Mouse (Mus musculus): Measurements from ENCODE around the gene Zmynd8.

The Zmynd8 gene

DNA sequence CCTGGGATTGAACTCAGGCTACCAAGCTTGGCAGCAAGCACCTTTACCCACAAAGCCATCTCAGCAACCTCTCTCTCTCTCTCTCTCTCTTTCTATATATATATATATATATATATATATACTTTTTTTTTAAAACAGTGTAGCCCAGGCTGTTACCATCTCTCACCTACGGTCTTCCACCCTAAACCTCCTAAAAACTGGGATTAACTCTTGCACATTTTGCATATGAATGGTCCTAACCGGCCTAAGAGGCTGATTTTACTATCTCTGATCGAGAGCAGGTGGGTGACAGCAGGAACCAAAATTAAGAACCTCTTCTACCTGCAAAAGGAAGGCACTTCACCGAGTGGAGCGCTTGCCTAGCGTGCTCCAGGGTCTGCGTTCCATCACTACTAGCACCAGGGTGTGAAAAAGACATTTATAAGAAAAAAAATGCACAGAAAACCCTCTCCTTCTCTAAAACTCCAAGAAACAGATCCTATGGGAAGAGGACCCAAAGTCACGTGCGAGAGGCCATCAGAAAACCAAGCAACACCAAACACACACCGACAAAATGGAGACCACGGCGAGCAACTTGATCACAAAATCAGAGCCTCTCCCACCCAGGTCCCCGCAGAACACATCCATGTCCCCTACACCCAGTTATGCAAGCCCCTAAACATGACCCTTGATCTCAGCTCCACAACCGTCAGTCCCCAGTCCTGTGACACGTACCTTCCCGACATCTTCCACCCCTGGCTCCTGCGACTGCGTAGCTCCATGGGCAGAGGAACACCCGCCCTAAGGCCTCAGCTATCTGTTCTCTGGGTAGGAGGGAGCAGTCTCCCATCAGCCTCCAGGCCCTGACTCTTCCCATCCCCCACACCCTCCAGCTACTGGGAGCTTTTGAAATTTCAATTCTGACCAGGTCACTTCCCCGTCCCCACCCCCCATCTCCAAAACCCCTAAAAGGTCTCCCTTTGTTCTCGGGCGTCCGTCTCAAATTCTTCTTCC is at the start of gene Zmynd8:
Gene Zmynd8 (minus strand): TSS at position 815 of the 993 bp plus-strand sequence.
- no peak for DNase-seq

DNA sequence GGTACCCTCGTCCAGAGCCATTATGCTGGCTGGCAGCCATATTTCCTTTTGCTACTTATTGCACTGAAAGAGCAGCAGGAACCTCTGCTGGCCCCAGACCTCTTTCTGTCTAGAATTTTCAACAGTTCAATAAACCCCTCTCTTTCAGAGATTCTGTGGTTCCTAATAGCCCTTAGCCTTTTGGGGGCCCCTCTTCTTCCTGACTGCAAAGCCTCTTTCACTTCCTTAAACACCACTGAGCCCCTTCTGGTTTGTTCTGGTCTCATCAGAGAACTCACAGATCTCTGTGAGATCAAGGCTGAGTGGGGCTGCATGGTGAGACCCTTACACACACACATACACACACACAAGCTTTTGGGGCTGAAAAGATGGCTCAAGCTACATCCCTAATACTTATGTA is 49.2 kb upstream of the Zmynd8 start:
- DNase-seq: no peak

DNA sequence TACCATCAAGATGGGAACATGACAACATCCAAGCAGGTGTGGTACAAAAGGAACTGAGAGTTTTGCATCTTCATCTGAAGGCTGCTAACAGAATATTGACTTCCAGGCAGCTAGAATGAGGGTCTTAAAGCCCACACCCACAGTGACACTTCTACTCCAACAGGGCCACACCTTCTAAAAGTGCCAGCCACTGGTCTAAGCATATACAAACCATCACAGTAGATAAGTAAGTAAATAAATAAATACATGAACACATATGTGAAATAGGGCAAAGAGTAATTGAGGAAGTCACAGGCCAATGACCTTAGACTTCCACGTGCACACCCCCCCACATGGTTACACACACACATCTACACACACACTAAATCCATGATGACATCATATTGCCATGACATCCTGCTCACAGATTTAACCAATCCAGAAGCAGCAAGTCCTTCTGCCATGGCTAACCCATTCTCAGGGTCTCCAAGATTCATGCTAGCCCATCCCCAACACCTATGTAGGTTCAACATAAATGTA is 47.3 kb upstream of the Zmynd8 start:
- no peak for DNase-seq

DNA sequence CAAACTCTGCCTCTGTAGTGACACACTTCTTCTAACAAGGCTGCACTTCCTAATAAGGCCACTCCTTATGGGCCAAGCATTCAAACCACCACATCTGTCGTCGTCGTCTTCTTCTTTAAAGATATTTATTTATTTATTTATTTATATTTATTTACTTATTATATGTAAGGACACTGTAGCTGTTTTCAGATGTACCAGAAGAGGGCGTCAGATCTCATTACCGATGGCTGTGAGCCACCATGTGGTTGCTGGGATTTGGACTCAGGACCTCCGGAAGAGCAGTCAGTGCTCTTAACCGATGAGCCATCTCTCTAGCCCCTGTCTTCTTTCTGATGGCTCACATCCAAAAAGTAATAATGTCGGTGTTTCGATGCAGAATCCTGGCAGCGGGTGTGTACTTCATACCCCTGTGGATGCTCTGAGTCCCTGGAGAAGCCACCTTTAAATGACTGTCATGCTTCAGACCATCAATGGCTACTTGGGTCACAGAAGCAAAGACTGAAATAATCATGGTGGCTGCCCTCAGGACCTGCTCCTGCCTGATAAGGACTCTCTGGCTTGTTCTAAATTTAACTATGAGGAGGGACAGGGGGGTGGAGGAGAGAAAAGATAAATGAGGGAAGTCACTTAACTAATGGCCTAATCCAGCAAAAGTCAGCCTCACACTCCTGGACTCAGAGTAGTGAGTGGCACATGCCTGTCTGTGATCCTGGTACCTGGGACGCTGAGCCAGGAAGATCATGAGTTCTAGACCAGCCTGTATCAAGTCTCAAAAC is 45.9 kb upstream of the Zmynd8 start:
- DNase-seq: no peak

DNA sequence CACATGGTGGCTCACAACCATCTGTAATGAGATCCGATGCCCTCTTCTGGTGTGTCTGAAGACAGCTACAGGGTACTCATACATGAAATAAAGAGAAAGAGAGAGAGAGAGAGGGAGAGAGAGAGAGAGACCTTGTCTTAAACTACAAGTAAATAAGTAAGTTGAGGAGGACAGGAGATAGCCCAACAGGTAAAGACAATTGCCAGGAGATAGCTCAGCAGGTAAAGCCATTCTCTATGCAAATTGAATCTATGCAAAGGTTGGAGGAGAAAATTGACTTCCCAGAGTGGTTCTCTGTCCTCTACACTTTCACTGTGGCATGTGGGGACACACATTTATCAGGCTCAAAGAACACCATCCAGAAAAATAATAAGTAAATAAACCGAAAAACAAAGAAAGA is 44.3 kb upstream of the Zmynd8 start:
- DNase-seq: no peak

GRCm38 (mm10) chr2:165936106-165936505 is 37.3 kb upstream of the Zmynd8 start:
- DNase-seq: peak; percentile 81

GRCm38 (mm10) chr2:165927705-165928104 is 28.9 kb upstream of the Zmynd8 start:
- DNase-seq: no peak

DNA sequence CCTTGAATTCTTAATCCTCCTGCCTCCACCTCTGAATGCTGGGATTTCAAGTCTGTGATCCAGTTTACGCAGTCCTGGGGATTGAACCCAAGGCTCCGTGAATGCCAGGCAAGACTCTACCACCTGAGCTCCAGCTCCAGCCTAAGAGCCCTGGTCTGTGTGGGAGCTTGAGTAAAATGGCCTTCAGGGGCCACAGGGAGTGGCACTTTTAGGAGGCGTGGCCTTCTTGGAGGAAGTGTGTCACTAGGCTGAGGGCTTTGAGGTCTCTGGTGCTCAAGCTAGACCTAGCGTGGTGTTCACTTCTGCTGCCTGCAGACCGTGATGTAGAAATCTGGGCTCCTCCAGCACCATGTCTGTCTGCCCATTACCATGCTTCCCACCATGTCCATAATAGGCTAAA is 27.4 kb upstream of the Zmynd8 start:
- no peak for DNase-seq

DNA sequence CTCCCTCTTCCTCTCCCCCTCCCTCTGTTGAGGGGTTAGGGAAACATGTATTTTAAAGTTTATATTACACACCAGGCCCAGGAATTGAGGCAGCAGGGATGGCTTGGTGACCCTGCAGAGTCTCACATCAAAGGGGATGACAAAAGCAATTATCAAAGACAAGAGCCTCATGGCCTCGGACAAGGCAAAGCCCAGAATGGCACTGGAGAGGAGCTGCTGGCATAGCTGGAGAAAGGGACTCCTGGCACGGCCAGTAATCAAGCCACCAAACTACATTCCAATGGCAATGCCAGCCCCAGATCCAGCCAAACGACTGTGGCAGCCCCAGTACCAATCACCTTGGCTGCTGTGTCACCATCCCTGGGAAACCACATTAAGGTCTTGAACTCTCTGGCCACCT is 26.3 kb upstream of the Zmynd8 start:
- no peak for DNase-seq

DNA sequence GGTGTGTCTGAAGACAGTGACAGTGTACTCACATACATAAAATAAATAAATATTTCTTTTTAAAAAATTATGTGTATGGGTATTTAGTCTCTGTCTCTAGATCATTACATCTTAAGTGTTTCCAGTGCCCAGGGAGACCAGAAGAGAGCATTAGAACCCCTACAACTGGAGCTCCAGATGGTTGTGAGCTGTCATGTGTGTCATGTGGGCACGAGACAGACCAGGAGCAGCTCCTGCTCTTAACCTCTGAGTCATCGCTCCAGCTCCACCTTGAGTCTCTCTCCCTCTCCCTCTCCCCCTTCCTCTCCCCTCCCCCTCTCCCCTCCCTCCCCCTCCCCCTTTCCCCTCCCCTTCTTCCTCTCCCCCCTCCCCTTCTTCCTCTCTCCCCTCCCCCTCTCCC is 25.9 kb upstream of the Zmynd8 start:
- no peak for DNase-seq

DNA sequence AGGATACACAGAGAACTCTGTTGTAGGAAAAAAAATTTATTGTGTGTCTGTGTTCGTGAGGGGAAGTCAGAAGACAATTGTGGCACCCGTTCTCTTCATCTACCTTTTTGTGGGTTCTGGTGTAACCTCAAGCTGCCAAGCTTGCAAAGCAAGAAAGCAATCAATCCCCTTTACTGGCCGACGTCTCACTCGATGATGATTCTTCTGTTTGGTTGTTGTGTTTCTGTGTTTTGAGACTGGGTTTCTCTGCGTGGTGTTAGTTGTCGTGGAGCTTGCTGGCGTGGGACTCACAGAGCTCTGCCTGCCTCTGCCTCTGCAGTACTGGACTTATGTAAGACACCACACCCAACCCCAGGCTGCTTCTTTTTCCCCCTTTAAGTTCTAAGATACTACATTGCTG is 24.9 kb upstream of the Zmynd8 start:
- DNase-seq: no peak

- no peak for DNase-seq
These were observed 24.2 kb upstream of the Zmynd8 start for GRCm38 (mm10) chr2:165922994-165923393.

DNA sequence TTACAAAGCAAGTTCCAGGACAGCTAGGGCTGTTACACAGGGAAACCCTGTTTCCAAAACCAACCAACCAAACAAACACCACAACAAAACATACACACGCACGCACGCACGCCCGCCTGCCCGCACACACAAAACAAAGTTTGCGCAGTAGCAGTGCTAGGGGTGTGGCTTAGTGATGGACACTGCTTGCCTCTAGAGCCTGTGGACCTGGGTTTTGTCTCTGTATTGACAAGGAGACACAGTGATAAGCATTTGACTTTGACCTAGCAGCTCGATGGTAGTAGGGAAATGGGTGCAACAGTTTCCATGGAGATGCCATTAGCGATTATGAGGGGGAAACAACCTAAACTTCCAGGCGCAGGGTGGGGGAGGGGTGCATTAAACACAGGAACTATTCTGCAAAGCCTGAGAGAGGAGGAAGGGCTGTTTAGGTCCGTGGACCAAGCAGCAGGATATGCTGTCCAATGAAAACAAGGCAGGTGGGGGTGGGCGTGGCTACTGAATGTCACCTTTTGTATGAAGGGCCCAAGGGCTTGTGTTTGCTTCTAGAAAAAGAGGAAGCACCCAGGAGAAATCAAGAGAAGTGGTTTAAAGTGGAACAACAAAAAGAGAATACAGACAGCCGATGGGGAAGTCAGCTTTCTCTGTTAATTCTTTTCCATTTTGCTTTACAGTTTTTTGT is 23.4 kb upstream of the Zmynd8 start:
- DNase-seq: peak; percentile 41

DNA sequence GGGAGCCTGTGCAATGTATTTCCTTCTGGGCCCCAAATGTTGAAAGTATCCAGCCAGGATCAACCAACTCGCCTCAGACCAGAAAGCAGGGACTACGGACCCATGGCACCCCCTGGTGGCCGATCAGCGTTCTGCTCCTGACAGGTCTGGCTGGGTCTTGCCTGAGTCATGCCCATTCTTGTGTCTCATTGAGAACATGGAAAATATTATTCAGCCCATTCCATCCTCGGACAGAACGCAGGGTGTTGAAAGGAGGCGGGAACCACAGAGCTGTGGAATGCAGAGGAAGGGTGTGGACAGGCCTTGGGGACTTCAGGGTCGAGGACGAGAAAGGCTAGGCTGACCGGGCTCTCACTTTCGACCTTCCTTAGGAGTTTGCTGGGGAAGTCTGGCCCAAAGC is 15.5 kb upstream of the Zmynd8 start:
- peak; percentile 95 for DNase-seq

DNA sequence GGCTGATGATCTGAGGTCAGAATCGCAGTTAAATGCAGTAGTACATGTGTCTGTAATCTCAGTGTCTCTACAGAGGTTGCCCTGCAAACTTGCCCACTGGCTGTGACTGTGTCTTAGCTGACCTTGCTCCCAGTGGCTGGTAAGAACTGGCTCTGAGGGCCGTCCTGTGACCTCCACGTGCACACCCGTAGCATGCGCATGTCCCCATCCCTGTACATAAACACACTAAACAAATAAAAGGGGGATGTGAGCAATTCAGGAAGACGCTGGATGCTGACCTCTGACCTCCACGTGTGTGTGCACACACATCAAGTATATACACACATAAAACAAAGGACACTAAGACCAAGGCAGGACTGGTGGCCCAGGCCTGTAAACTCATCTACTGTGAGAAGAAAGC is 14.3 kb upstream of the Zmynd8 start:
- no peak for DNase-seq

GRCm38 (mm10) chr2:165909731-165910130 is 10.9 kb upstream of the Zmynd8 start:
- no peak for DNase-seq

GRCm38 (mm10) chr2:165907199-165907598 is 8.4 kb upstream of the Zmynd8 start:
- no peak for DNase-seq

DNA sequence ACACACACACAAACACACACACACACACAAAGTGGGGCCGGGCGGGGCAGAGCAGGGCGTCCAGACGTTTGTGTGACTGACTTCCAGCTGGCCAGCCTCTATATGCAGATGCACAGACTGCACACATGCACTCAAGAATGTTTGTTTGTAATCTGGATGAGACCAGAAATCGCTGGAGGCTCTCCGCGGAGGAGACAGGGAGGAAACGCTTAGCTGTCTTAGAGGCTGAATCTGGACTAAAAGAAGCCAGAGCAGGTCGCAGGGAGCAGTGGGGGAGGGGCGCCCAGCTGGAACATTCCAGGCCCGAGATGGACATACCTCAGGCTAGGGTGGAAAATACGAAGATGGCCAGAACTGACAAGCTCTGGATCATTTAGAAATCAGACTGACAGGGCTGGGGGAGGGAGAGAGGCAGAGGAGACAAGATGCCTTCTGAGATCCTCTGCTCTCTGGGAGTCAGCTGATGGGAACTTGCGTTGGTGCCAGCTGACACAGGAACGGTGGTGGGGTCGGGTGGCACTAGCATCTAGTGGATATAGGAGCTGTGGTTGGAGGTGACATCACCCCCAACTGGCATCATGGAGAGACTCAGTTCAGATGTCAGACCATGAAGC is 7.6 kb upstream of the Zmynd8 start:
- peak; percentile 68 for DNase-seq

GRCm38 (mm10) chr2:165901127-165901384 is 2.2 kb upstream of the Zmynd8 start:
- no peak for DNase-seq

DNA sequence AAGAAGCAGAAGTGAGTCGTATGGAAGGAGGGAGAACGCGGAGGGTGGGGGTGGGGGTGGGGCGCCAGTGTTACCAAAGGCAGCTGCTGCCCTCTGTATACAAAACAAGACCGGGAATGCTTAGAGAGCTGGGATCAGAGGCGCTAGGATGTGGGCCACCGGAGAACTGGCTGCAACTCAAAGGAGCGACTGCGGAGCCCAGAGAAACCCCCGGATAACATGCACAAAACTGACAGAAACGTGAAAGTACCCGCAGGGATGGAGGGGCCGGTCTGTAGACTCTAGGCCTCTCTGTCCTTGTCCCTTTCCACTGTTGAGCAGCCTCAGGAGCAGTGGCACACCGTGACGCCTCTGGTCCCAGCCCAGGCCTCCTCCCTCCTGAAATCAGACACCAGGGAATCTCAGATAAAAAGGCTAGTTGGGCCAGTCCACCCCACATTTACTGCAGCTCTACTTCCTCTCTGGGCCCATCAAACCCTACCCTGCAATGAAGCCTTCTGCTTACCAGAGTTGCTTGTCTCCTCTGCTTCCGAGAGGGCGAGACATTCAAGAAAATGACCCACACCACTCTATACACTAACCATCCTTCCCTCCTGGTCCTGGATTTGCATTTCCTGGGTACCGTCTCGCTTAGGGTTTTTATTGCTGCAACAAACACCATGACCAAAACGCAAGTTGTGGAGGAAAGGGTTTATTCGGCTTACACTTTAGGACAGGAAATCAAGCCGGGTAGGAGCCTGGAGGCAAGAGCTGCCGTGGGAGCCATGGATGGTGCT is 1.7 kb upstream of the Zmynd8 start:
- no peak for DNase-seq

DNA sequence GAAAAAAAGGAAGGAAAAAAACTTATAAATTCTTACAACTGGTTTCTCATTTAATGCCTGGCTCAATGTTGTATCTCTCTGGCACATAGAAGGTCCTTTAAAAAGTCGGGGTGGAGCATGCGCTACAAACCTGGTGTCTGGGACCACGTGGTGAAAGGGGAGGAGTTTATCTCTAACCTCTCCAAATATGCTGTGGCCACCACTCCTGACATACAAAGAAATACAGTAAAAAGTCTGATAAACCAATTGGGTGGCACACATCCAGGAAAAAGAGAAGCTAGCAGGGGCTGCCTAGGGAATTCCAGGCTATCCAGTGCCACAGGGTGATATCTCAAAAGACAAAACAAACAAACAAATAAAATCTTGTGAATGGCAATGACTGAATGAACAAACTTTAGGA is 1.1 kb upstream of the Zmynd8 start:
- DNase-seq: no peak

- no peak for DNase-seq
These were observed 658 bp upstream of the Zmynd8 start for GRCm38 (mm10) chr2:165899474-165899873.
